Mouse (Mus musculus) MEL (cell line): ENCODE results near the gene Hnf1b. TPM values are rescaled to one million over a fixed set of nuclear protein-coding genes. Genes with fewer than 3 reads are reported as not detected.

ENCODE experiments used
- DNase-seq: peaks from one replicate; pipeline ENCODE4 v3.0.0; 2011; ENCODE audit warnings: low read depth, low spot score
- H3K27ac ChIP-seq: 2 replicates; pipeline ENCODE4 v1.5.1; 2012; ENCODE audit warnings: low read depth, mild to moderate bottlenecking, control low read depth, low read length, moderate library complexity; ENCODE audit not compliant: control insufficient read depth
- H3K27me3 ChIP-seq, 2 experiments: fragments of 150-350 bp in 1 of 2; sonication (generic) in 1 of 2; 2 replicates each; pipeline ENCODE4 v1.6.1; 2012; ENCODE audit warnings: low read length in 2 of 2, mild to moderate bottlenecking in 2 of 2, improper control_type of control experiment in 1 of 2, moderate library complexity in 1 of 2; ENCODE audit not compliant: insufficient read depth in 2 of 2, control insufficient read depth in 1 of 2
- H3K36me3 ChIP-seq, 2 experiments: 2 replicates each; pipeline ENCODE4 v1.6.1; 2012 to 2014; ENCODE audit warnings: low read length in 2 of 2, improper control_type of control experiment in 1 of 2, inconsistent platforms in 1 of 2, mild to moderate bottlenecking in 1 of 2; ENCODE audit not compliant: insufficient read depth in 2 of 2, control insufficient read depth in 1 of 2
- H3K4me1 ChIP-seq, 2 experiments: fragments of 150-350 bp in 1 of 2; sonication (generic) in 1 of 2; 2 replicates each; pipeline ENCODE4 v1.6.1; 2012; ENCODE audit warnings: low read length in 2 of 2, improper control_type of control experiment in 1 of 2, mild to moderate bottlenecking in 1 of 2; ENCODE audit not compliant: insufficient read depth in 2 of 2, control insufficient read depth in 1 of 2
- H3K4me3 ChIP-seq, 2 experiments: fragments of 150-350 bp in 1 of 2; sonication (generic) in 1 of 2; 2 replicates each; pipeline ENCODE4 v1.5.1; 2012; ENCODE audit warnings: low read depth in 2 of 2, low read length in 2 of 2, mild to moderate bottlenecking in 2 of 2, moderate library complexity in 2 of 2, control low read depth in 1 of 2, improper control_type of control experiment in 1 of 2; ENCODE audit not compliant: control insufficient read depth in 1 of 2, insufficient read depth in 1 of 2
- H3K79me2 ChIP-seq: 2 replicates; pipeline ENCODE4 v1.6.1; 2012; ENCODE audit warnings: mild to moderate bottlenecking, low read length, moderate library complexity; ENCODE audit not compliant: control insufficient read depth, poor library complexity, insufficient read depth
- H3K9ac ChIP-seq: 2 replicates; pipeline ENCODE4 v1.6.1; 2012; ENCODE audit warnings: low read depth, mild to moderate bottlenecking, control low read depth, low read length, moderate library complexity; ENCODE audit not compliant: control insufficient read depth, poor library complexity, severe bottlenecking
- H3K9me3 ChIP-seq: fragments of 150-350 bp; sonication (generic); replicated peaks from 2 replicates; pipeline ENCODE4 v1.6.1; 2012; ENCODE audit warnings: mild to moderate bottlenecking, low read length, improper control_type of control experiment, moderate library complexity; ENCODE audit not compliant: insufficient read depth
- CHD1 ChIP-seq: IDR thresholded peaks from 2 replicates; pipeline ENCODE4 v1.6.1; 2012; ENCODE audit warnings: low read depth, mild to moderate bottlenecking, inconsistent platforms, low read length, improper control_type of control experiment
- E2F4 ChIP-seq: IDR thresholded peaks from 2 replicates; pipeline ENCODE4 v1.6.1; 2011; ENCODE audit warnings: low read depth, low read length, improper control_type of control experiment, borderline replicate concordance
- ELF1 ChIP-seq: IDR thresholded peaks from 2 replicates; pipeline ENCODE4 v1.6.1; 2014; ENCODE audit warnings: low read depth, mild to moderate bottlenecking, inconsistent platforms, low read length, improper control_type of control experiment, moderate library complexity
- EP300 ChIP-seq, 2 experiments: IDR thresholded peaks; 2 replicates each; pipeline ENCODE4 v1.6.1; 2011; ENCODE audit warnings: improper control_type of control experiment in 2 of 2, low read length in 2 of 2, low read depth in 1 of 2, mild to moderate bottlenecking in 1 of 2
- GATA1 ChIP-seq: IDR thresholded peaks from 2 replicates; pipeline ENCODE4 v1.6.1; 2011; ENCODE audit warnings: low read depth, low read length, improper control_type of control experiment
- HCFC1 ChIP-seq: IDR thresholded peaks from 2 replicates; pipeline ENCODE4 v1.6.1; 2012; ENCODE audit warnings: low read depth, mild to moderate bottlenecking, inconsistent platforms, low read length, improper control_type of control experiment, moderate library complexity
- MAFK ChIP-seq: IDR thresholded peaks from 2 replicates; pipeline ENCODE4 v1.6.1; 2011; ENCODE audit warnings: low read depth, mild to moderate bottlenecking, low read length, improper control_type of control experiment, borderline replicate concordance
- MAX ChIP-seq: IDR thresholded peaks from 2 replicates; pipeline ENCODE4 v1.6.1; 2011; ENCODE audit warnings: low read length, improper control_type of control experiment
- MEF2A ChIP-seq: IDR thresholded peaks from 2 replicates; pipeline ENCODE4 v1.6.1; 2014; ENCODE audit warnings: low read depth, mild to moderate bottlenecking, inconsistent platforms, low read length, improper control_type of control experiment; ENCODE audit not compliant: poor library complexity, insufficient replicate concordance, severe bottlenecking; ENCODE audit errors: extremely low read depth
- MYC ChIP-seq: IDR thresholded peaks from 2 replicates; pipeline ENCODE4 v1.6.1; 2011; ENCODE audit warnings: low read depth, mild to moderate bottlenecking, low read length, improper control_type of control experiment, moderate library complexity
- NELFE ChIP-seq: IDR thresholded peaks from 2 replicates; pipeline ENCODE4 v1.6.1; 2011; ENCODE audit warnings: low read depth, low read length, improper control_type of control experiment
- NRF1 ChIP-seq: IDR thresholded peaks from 2 replicates; pipeline ENCODE4 v1.6.1; 2014; ENCODE audit warnings: low read depth, mild to moderate bottlenecking, inconsistent platforms, low read length, improper control_type of control experiment, moderate library complexity; ENCODE audit not compliant: poor library complexity, insufficient read depth, severe bottlenecking
- POLR2A ChIP-seq, 2 experiments: IDR thresholded peaks; 2 replicates each; pipeline ENCODE4 v1.6.1; 2011 to 2012; ENCODE audit warnings: low read length in 2 of 2, mild to moderate bottlenecking in 2 of 2, control low read depth in 1 of 2, improper control_type of control experiment in 1 of 2, low read depth in 1 of 2, moderate library complexity in 1 of 2; ENCODE audit not compliant: control insufficient read depth in 1 of 2, insufficient read depth in 1 of 2, poor library complexity in 1 of 2
- POLR2AphosphoS5 ChIP-seq: IDR thresholded peaks from 2 replicates; pipeline ENCODE4 v1.6.1; 2012; ENCODE audit warnings: low read depth, borderline replicate concordance, mild to moderate bottlenecking, inconsistent platforms, low read length, moderate library complexity, mixed read lengths
- SIN3A ChIP-seq: IDR thresholded peaks from 2 replicates; pipeline ENCODE4 v1.6.1; 2012; ENCODE audit warnings: low read length, improper control_type of control experiment, inconsistent platforms
- TBP ChIP-seq: IDR thresholded peaks from 2 replicates; pipeline ENCODE4 v1.8.0; 2011; ENCODE audit warnings: low read depth, low read length, improper control_type of control experiment
- ZC3H11A ChIP-seq: IDR thresholded peaks from 2 replicates; pipeline ENCODE4 v1.6.1; 2012; ENCODE audit warnings: low read depth, mild to moderate bottlenecking, inconsistent platforms, low read length, improper control_type of control experiment
- ZNF384 ChIP-seq: IDR thresholded peaks from 2 replicates; pipeline ENCODE4 v1.6.1; 2012; ENCODE audit warnings: low read depth, mild to moderate bottlenecking, inconsistent platforms, low read length, improper control_type of control experiment
- polyA plus RNA-seq, 2 experiments: library from polyadenylated mRNA; stranded (reverse) in 1 of 2; unstranded in 1 of 2; fragments of >175 nt in 1 of 2; fragments of >200 nt in 1 of 2; gene quantifications; 2 replicates each; pipeline versions ENCODE4 v1.2.1 to v1.2.4; 2012; ENCODE audit warnings: low replicate concordance in 2 of 2, low read depth in 1 of 2; ENCODE audit not compliant: insufficient read length in 2 of 2, insufficient read depth in 1 of 2, missing spikeins in 1 of 2
- total RNA-seq: library from RNA; depleted of rRNA; stranded (reverse); fragments of 300-350 nt; gene quantifications from 2 replicates; pipeline ENCODE4 v1.2.3, GENCODE M21; 2012

Gene Hnf1b
- total and polyA plus RNA-seq, 3 experiments, result not detected

- Histone ChIP-seq H3K4me3 (no peak overlapping the region), H3K4me1 (no peaks in the 10 kb centered on the region), H3K9ac (no peak overlapping the region)
- no peak for DNase-seq
- TF ChIP-seq TBP (no peak), MAFK (no peak), NELFE (no peak), MAX (no peak), POLR2AphosphoS5 (no peak), EP300 (IDR thresholded peaks at IDR 0.05; ENCODE audit: low read depth in 1 of 2, low read length in 2 of 2) (no peak), CHD1 (no peak), SIN3A (no peak), E2F4 (no peak), ZNF384 (no peak), MYC (no peak), ELF1 (no peak), NRF1 (no peak)
- TF ChIP-seq, all 39 proteins: peak for 0
- H3K79me2 ChIP-seq, result no peaks in the 10 kb centered on the region
- no peaks in the 10 kb centered on the region for H3K9me3 ChIP-seq
- no peak overlapping the region for H3K27ac ChIP-seq
- no peaks in the 10 kb centered on the region for H3K36me3 ChIP-seq
- H3K27me3 ChIP-seq, result peaks cover 12 to 25% of the 10 kb centered on the region in 2 experiments
Measured at GRCm38 (mm10) chr11:83854707-83855106, 4.8 kb downstream of the Hnf1b start.

DNA sequence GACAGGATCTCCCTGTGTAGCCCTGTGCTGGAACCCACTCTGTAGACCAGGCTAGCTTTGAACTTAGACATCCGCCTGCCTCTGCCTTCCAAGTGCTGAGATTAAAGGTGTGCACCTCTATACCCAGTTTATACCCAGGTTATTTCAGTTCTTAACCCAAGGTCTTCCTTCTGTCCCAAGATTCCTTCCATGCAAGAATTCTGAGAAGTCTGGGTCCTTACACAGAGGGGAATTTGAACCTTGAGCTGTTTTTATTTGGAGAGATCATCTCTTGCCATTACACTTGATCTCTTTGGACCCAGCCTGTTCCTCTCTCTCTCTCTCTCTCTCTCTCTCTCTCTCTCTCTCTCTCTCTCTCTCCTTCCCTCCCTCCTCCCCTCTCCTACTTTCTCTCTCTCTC, 7.4 kb downstream of the Hnf1b start:
- Histone ChIP-seq H3K4me3 (no peak overlapping the region), H3K36me3 (no peaks in the 10 kb centered on the region), H3K27me3 (peaks cover 10 to 30% of the 10 kb centered on the region in 2 experiments), H3K4me1 (no peaks in the 10 kb centered on the region), H3K27ac (no peak overlapping the region), H3K79me2 (no peaks in the 10 kb centered on the region), H3K9ac (no peak overlapping the region), H3K9me3 (no peaks in the 10 kb centered on the region)
- TF ChIP-seq POLR2A (IDR thresholded peaks at IDR 0.05; ENCODE audit: control insufficient read depth in 1 of 2, insufficient read depth in 1 of 2, low read depth in 1 of 2, low read length in 2 of 2, poor library complexity in 1 of 2) (no peak), GATA1 (no peak), MAX (no peak), NRF1 (no peak), HCFC1 (no peak), ZC3H11A (no peak), MEF2A (no peak)
- DNase-seq, result no peak
